Mouse (Mus musculus): Measurements from ENCODE around the gene Bcl7b. TPM values are rescaled to one million over a fixed set of nuclear protein-coding genes. Genes with fewer than 3 reads are reported as not detected.
A peak's percentile ranks its signal among the peaks of the same experiment; 100 is the strongest.

The Bcl7b gene
- polyA plus RNA-seq, 1 experiment from 2014 or later: 65.7 TPM

DNA sequence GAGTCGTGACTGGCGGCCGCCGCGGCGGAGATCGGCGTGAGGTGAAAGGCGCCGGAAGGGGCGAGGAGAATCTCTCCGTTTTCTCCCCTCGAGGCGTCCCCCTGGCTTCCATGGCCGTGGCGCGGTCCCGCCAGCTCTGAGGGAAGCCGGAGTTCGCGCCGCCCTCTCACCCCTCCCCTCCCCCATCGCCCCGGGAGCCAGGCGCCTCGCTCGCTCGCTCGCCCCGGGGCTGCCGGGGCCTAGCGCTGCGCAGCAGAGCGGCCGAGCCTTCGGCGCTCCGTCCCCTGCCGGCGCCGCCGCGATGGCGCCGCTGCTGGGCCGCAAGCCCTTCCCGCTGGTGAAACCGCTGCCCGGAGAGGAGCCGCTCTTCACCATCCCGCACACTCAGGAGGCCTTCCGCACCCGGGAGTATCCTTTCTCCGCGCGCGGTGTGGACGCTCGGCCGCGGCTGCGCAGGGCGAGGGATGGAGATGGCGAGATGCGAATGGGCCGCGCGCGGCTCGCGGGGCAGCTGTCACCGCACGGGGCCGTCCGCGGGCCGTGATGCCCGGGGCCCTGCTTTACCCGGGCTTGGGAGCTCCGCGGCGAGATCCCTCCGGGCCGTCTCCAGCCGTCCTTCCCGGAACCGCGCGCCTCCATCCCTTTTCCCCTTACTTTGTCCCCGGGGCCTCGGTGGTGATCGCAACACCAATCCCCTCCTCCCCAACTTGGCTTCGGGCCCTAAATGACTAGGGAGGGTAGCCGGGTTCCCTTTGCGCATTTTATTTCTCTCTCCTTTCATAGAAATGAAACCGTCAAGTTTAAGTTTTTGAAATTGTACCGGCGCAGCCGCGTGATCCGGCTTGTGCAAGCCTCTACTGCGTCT is 19.5 kb downstream of the Bcl7b start:
- no peaks in the 10 kb centered on the region for H3K9me3 ChIP-seq (ENCODE audit: low read length)
- ATAC-seq: peak; percentile 38
- peak overlapping the region; percentile 99 for H3K4me3 ChIP-seq (ENCODE audit: low read depth, low read length)
- H3K9ac ChIP-seq (replicated peaks; ENCODE audit: low read depth): peak overlapping the region; percentile 83
- H3K27me3 ChIP-seq (replicated peaks; ENCODE audit: insufficient read depth, low read length): no peaks in the 10 kb centered on the region
- peak; percentile 23 for DNase-seq (ENCODE audit: low spot score)
- TF ChIP-seq EP300 (IDR thresholded peaks at IDR 0.05) (no peak), CTCF (IDR thresholded peaks at IDR 0.05) (no peak)
- no peaks in the 10 kb centered on the region for H3K36me3 ChIP-seq (ENCODE audit: insufficient read depth, low read length)
- H3K4me1 ChIP-seq (ENCODE audit: insufficient read depth, low read depth, low read length): no peaks in the 10 kb centered on the region
- H3K4me2 ChIP-seq (replicated peaks; ENCODE audit: low read depth, low read length): peak overlapping the region; percentile 86
- peak overlapping the region; percentile 91 for H3K27ac ChIP-seq (ENCODE audit: low read length)
- under 1% methylated on average over 78 of the region's 102 CpGs for WGBS

DNA sequence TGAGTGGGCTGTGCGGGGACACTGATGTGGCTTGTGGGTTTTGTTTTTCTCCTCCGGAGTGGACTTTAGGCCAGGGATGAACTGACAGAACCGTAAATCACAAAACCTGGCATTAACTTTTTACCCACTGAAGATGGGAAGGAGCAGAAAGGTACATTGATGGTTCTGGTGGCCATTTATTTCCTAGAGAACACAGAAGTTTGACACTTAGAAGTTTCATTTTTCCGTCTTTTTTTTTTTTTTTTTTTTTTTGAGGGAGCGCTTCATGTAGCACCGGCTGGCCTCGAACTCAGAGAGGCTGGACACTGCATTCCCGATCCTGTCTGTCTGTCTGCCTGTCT is 20.1 kb downstream of the Bcl7b start:
- Histone ChIP-seq H3K27me3 (replicated peaks; ENCODE audit: insufficient read depth, low read length) (no peaks in the 10 kb centered on the region), H3K9ac (replicated peaks; ENCODE audit: low read depth) (peak overlapping the region; percentile 83), H3K4me2 (replicated peaks; ENCODE audit: low read depth, low read length) (peak overlapping the region; percentile 86), H3K4me3 (ENCODE audit: low read depth, low read length) (peak overlapping the region; percentile 99), H3K4me1 (ENCODE audit: insufficient read depth, low read depth, low read length) (no peaks in the 10 kb centered on the region), H3K9me3 (ENCODE audit: low read length) (no peaks in the 10 kb centered on the region), H3K36me3 (ENCODE audit: insufficient read depth, low read length) (no peaks in the 10 kb centered on the region), H3K27ac (ENCODE audit: low read length) (no peak overlapping the region)
- DNase-seq (ENCODE audit: low spot score): no peak
- TF ChIP-seq EP300 (IDR thresholded peaks at IDR 0.05): no peak
- TF ChIP-seq CTCF (IDR thresholded peaks at IDR 0.05): no peak
- no peak for ATAC-seq
- 1% methylated on average over 8 of the region's 8 CpGs for WGBS

- no peak for TF ChIP-seq CTCF (IDR thresholded peaks at IDR 0.05)
- no peak for TF ChIP-seq EP300 (IDR thresholded peaks at IDR 0.05)
- Histone ChIP-seq H3K9me3 (ENCODE audit: low read length) (no peaks in the 10 kb centered on the region), H3K36me3 (ENCODE audit: insufficient read depth, low read length) (no peaks in the 10 kb centered on the region), H3K4me1 (ENCODE audit: insufficient read depth, low read depth, low read length) (no peaks in the 10 kb centered on the region), H3K4me2 (replicated peaks; ENCODE audit: low read depth, low read length) (peak overlapping the region; percentile 86), H3K27me3 (replicated peaks; ENCODE audit: insufficient read depth, low read length) (no peaks in the 10 kb centered on the region), H3K27ac (ENCODE audit: low read length) (no peak overlapping the region; the same call in 1 of the 2 replicates), H3K4me3 (ENCODE audit: low read depth, low read length) (no peak overlapping the region), H3K9ac (replicated peaks; ENCODE audit: low read depth) (0 out of 2 replicates have a peak overlapping the region, but pooled peaks have one; percentile 2)
- no peak for ATAC-seq
- WGBS: 27% methylated on average over 2 of the region's 2 CpGs
- no peak for DNase-seq (ENCODE audit: low spot score)
Measured at GRCm38 (mm10) chr5:135189281-135190022, 21.4 kb downstream of the Bcl7b start.

- H3K36me3 ChIP-seq (ENCODE audit: insufficient read depth, low read length): no peaks in the 10 kb centered on the region
- H3K9ac ChIP-seq (replicated peaks; ENCODE audit: low read depth): no peak overlapping the region
- H3K9me3 ChIP-seq (ENCODE audit: low read length): no peaks in the 10 kb centered on the region
- DNase-seq (ENCODE audit: low spot score) (peak; percentile 83), ATAC-seq (no peak)
- H3K4me2 ChIP-seq (replicated peaks; ENCODE audit: low read depth, low read length): no peak overlapping the region
- H3K27me3 ChIP-seq (replicated peaks; ENCODE audit: insufficient read depth, low read length): no peaks in the 10 kb centered on the region
- WGBS: 27% methylated on average over 2 of the region's 2 CpGs
- no peak overlapping the region for H3K4me3 ChIP-seq (ENCODE audit: low read depth, low read length)
- H3K4me1 ChIP-seq (ENCODE audit: insufficient read depth, low read depth, low read length): no peaks in the 10 kb centered on the region
- no peak overlapping the region for H3K27ac ChIP-seq (ENCODE audit: low read length)
- TF ChIP-seq CTCF (IDR thresholded peaks at IDR 0.05) (peak; percentile 90), EP300 (IDR thresholded peaks at IDR 0.05) (no peak)
Measured at GRCm38 (mm10) chr5:135191620-135192019, 23.5 kb downstream of the Bcl7b start.

GRCm38 (mm10) chr5:135192431-135192830 is 24.3 kb downstream of the Bcl7b start:
- Histone ChIP-seq H3K4me1 (ENCODE audit: insufficient read depth, low read depth, low read length) (no peaks in the 10 kb centered on the region), H3K4me2 (replicated peaks; ENCODE audit: low read depth, low read length) (no peak overlapping the region), H3K36me3 (ENCODE audit: insufficient read depth, low read length) (no peaks in the 10 kb centered on the region), H3K27ac (ENCODE audit: low read length) (no peak overlapping the region), H3K9ac (replicated peaks; ENCODE audit: low read depth) (no peak overlapping the region), H3K4me3 (ENCODE audit: low read depth, low read length) (no peak overlapping the region), H3K27me3 (replicated peaks; ENCODE audit: insufficient read depth, low read length) (no peaks in the 10 kb centered on the region), H3K9me3 (ENCODE audit: low read length) (no peaks in the 10 kb centered on the region)
- no peak for DNase-seq (ENCODE audit: low spot score)
- 0 out of 2 replicates have a peak, but pooled peaks have one; percentile 35 for ATAC-seq
- 79% methylated on average over 1 of the region's 1 CpGs for WGBS
- no peak for TF ChIP-seq EP300 (IDR thresholded peaks at IDR 0.05)
- TF ChIP-seq CTCF (IDR thresholded peaks at IDR 0.05): no peak

DNA sequence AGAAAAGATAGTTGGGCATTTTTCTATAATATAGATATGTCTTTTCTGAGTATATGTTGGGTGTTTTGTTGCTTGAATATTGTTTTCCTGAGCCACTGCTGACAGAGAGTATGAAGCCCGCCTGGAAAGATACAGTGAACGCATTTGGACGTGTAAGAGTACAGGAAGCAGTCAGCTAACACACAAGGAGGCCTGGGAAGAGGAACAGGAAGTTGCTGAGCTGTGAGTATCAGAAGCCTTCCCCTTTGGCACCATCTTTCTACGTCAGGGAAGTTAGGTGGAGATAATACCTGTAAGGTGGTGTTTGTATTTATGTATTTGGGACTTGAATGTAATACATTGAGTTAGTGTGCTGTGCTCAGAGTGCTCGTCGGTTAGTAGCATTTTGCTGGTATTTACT is 28.3 kb downstream of the Bcl7b start:
- Histone ChIP-seq H3K36me3 (ENCODE audit: insufficient read depth, low read length) (no peaks in the 10 kb centered on the region), H3K9me3 (ENCODE audit: low read length) (no peaks in the 10 kb centered on the region), H3K4me1 (ENCODE audit: insufficient read depth, low read depth, low read length) (no peaks in the 10 kb centered on the region), H3K4me3 (ENCODE audit: low read depth, low read length) (no peak overlapping the region), H3K4me2 (replicated peaks; ENCODE audit: low read depth, low read length) (no peak overlapping the region), H3K27ac (ENCODE audit: low read length) (no peak overlapping the region), H3K9ac (replicated peaks; ENCODE audit: low read depth) (no peak overlapping the region), H3K27me3 (replicated peaks; ENCODE audit: insufficient read depth, low read length) (no peaks in the 10 kb centered on the region)
- 51% methylated on average over 6 of the region's 6 CpGs for WGBS
- ATAC-seq (no peak), DNase-seq (ENCODE audit: low spot score) (peak; percentile 50)
- TF ChIP-seq CTCF (IDR thresholded peaks at IDR 0.05) (no peak), EP300 (IDR thresholded peaks at IDR 0.05) (no peak)
